Mouse (Mus musculus) forebrain, embryonic 15.5 days (tissue): ENCODE measurements around the gene Znrd1as. TPM values are rescaled to one million over a fixed set of nuclear protein-coding genes. Genes with fewer than 3 reads are reported as not detected.

Source experiments
- ATAC-seq: fragments of 200-750 bp; cut with Nextera tagmentation; replicated peaks from 2 replicates; pipeline ENCODE4 v1.8.0; 2017; ENCODE audit warnings: mild to moderate bottlenecking, moderate TSS enrichment, moderate library complexity
- H3K27ac ChIP-seq: fragments of 300-500 bp; sonication (generic); replicated peaks from 2 replicates; pipeline ENCODE4 v1.5.1; 2015; ENCODE audit warnings: mild to moderate bottlenecking, inconsistent platforms
- H3K27me3 ChIP-seq: fragments of 300-500 bp; sonication (generic); 2 replicates; pipeline ENCODE4 v1.6.1; 2015; ENCODE audit warnings: inconsistent platforms
- H3K36me3 ChIP-seq: fragments of 300-500 bp; sonication (generic); 2 replicates; pipeline ENCODE4 v1.6.1; 2015; ENCODE audit warnings: mild to moderate bottlenecking, inconsistent platforms
- H3K4me1 ChIP-seq: fragments of 300-500 bp; sonication (generic); 2 replicates; pipeline ENCODE4 v1.6.1; 2015; ENCODE audit warnings: inconsistent platforms
- H3K4me2 ChIP-seq: fragments of 300-500 bp; sonication (generic); replicated peaks from 2 replicates; pipeline ENCODE4 v1.6.1; 2015; ENCODE audit warnings: mild to moderate bottlenecking, inconsistent platforms
- H3K4me3 ChIP-seq: fragments of 300-500 bp; sonication (generic); 2 replicates; pipeline ENCODE4 v1.5.1; 2015; ENCODE audit warnings: mild to moderate bottlenecking, inconsistent platforms
- H3K9ac ChIP-seq: fragments of 300-500 bp; sonication (generic); replicated peaks from 2 replicates; pipeline ENCODE4 v1.6.1; 2015; ENCODE audit warnings: mild to moderate bottlenecking, inconsistent platforms
- H3K9me3 ChIP-seq: fragments of 300-500 bp; sonication (generic); 2 replicates; pipeline ENCODE4 v1.6.1; 2016; ENCODE audit warnings: inconsistent platforms
- WGBS: fragments of 180-500 bp; shearing (Covaris S2); methylation state at CpG from one replicate; pipeline ENCODE4 v1.1.7; 2015; ENCODE audit warnings: mixed read lengths; 5-methylcytosine and 5-hydroxymethylcytosine counted together
- polyA plus RNA-seq: library from polyadenylated mRNA; unstranded; fragments of >200 nt; fragmentation: Nextera tagmentation; extraction: Ambion mirVana; gene quantifications from 2 replicates; pipeline ENCODE4 v1.2.1, GENCODE M21; 2015

Znrd1as gene
- polyA plus RNA-seq: 5.1 and 5.9 TPM in 2 replicates

DNA sequence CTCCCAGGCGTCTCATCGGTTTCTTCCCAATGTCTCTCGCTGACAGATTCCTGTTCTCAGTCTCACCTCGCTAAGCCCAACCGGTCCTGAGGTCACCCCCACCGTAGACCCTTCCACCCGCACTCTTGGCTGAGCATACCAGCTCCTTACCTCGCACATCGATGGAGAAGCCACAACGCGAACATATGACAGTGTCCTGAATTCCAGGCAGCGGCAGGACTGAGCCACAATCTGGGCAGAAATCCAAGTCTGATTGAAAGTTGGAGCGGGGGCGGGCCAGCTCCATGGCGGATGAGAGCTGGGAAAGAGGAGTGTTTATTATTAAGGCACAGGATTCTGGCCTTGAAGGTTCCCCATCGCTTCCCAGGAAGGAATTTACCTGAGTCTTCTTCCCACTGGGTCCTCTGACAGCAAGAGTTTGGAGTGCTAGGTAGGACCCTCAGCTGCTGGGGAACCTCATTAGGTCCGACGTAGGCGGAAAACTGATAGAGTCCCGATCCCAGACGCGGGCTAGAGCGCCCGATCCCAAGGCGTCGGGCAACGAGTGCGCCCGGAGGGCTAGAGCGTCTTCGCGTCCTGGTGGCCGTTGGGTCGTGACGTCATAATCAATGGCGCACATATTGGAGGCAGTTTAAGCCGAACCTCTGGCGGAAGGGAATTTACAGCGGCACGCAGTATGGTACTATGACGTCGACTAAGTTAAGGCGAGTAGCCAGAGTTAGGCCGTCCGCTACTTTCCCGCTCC, at the start of gene Znrd1as, which contains the start of gene Znrd1:
Gene Znrd1as (plus strand): TSS at position 594 of the 745 bp plus-strand sequence.
Gene Znrd1 (minus strand): TSS at position 561 of the 745 bp plus-strand sequence.
- H3K4me3 ChIP-seq: peak within 1 kb of the TSS; percentile 53
- WGBS: under 1% methylated on average over 46 of the region's 46 CpGs
- peak within 1 kb of the TSS; percentile 73 for H3K27ac ChIP-seq
- H3K4me2 ChIP-seq: peak within 1 kb of the TSS; percentile 72
- peaks cover 20% of the 10 kb centered on the region for H3K4me1 ChIP-seq
- H3K9ac ChIP-seq: peak within 1 kb of the TSS; percentile 70
- no peaks in the 10 kb centered on the region for H3K9me3 ChIP-seq
- H3K27me3 ChIP-seq: no peaks in the 10 kb centered on the region
- peak; percentile 98 for ATAC-seq
- peaks cover 12% of the 10 kb centered on the region; the same call in 1 of the 2 replicates for H3K36me3 ChIP-seq

GRCm38 (mm10) chr17:36909802-36910201, 48.6 kb upstream of the Znrd1as start:
- no peak overlapping the region for H3K27ac ChIP-seq
- H3K27me3 ChIP-seq: no peaks in the 10 kb centered on the region

DNA sequence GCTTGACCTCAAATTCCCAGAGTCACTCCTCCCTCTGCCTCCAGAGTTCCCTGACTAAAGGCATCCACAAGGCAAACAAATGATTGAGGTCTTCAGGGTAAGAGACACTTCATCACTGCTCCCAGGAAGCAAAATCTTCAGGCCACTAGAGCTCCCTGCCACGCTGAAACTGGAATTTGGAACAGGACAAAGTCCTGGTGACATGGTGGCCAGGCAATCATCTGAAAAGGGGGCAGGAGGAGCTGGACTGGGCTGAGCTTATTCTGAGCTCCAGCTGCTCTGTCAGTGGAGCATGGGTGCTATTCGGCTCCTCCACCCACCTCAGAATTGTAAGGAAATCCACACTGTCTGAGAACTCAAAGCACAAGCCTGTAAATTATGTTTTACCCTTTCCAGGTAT, 46.4 kb upstream of the Znrd1as start:
- Histone ChIP-seq H3K4me1 (no peaks in the 10 kb centered on the region), H3K27ac (no peak overlapping the region), H3K9me3 (no peaks in the 10 kb centered on the region), H3K9ac (no peak overlapping the region), H3K36me3 (no peaks in the 10 kb centered on the region), H3K4me3 (no peak overlapping the region), H3K27me3 (no peaks in the 10 kb centered on the region), H3K4me2 (no peak overlapping the region)
- no peak for ATAC-seq
- 69% methylated on average over 2 of the region's 2 CpGs for WGBS

More at GRCm38 (mm10) chr17:36909802-36910201, 48.6 kb upstream of the Znrd1as start:
- H3K36me3 ChIP-seq: no peaks in the 10 kb centered on the region
- H3K4me1 ChIP-seq: no peaks in the 10 kb centered on the region
- no peaks in the 10 kb centered on the region for H3K9me3 ChIP-seq
- 67% methylated on average over 4 of the region's 4 CpGs for WGBS
- no peak overlapping the region for H3K4me2 ChIP-seq
- H3K4me3 ChIP-seq: no peak overlapping the region
- no peak overlapping the region for H3K9ac ChIP-seq
- no peak for ATAC-seq

DNA sequence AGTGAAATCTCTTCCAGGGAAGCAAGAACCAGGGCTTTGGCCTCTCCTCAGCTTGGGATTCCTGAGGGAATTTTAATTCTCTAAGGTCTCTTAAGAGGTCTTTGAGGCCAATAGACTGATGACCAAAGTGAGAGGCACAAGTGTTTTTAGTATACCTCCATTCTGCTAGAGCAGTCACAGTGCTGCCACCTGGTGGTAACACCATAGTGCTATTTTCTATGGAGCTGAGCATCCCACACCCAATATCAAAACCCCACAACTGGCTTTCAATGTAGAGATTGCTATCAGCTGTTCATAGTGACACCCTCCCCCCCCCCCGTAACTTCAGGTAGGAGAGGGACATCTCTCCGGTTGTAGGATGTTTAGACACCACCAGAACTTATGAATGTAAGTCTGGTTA, 44.3 kb upstream of the Znrd1as start:
- no peak overlapping the region for H3K4me2 ChIP-seq
- H3K27me3 ChIP-seq: no peaks in the 10 kb centered on the region
- no peaks in the 10 kb centered on the region for H3K9me3 ChIP-seq
- ATAC-seq: 0 out of 2 replicates have a peak, but pooled peaks have one; percentile 38
- H3K4me3 ChIP-seq: no peak overlapping the region
- H3K4me1 ChIP-seq: no peaks in the 10 kb centered on the region
- no peak overlapping the region for H3K27ac ChIP-seq
- 10% methylated on average over 2 of the region's 2 CpGs for WGBS
- H3K36me3 ChIP-seq: no peaks in the 10 kb centered on the region
- H3K9ac ChIP-seq: no peak overlapping the region

DNA sequence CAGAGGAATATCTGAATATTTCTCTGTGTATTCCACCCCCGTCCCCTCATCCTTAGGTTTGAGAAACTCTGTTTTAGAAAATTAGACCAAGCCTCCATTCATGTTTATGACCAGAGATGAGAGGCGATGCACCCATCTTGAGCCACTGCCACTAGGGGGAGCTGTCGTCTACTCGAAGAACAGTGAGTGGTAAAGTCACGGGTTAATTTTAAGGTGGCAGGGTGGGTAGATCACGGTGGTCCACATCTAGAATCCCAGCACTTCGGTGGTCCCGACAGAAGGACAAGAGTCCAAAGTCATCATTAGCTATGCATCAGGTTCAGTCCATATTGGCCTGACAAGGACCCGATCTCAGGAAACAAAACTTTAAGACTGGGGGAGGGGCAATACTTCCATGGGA, 43.3 kb upstream of the Znrd1as start:
- H3K4me2 ChIP-seq: no peak overlapping the region
- no peaks in the 10 kb centered on the region for H3K9me3 ChIP-seq
- H3K9ac ChIP-seq: no peak overlapping the region
- H3K27ac ChIP-seq: no peak overlapping the region
- H3K4me3 ChIP-seq: no peak overlapping the region
- WGBS: 15% methylated on average over 9 of the region's 9 CpGs
- H3K27me3 ChIP-seq: no peaks in the 10 kb centered on the region
- no peaks in the 10 kb centered on the region for H3K4me1 ChIP-seq
- no peaks in the 10 kb centered on the region for H3K36me3 ChIP-seq
- no peak for ATAC-seq

DNA sequence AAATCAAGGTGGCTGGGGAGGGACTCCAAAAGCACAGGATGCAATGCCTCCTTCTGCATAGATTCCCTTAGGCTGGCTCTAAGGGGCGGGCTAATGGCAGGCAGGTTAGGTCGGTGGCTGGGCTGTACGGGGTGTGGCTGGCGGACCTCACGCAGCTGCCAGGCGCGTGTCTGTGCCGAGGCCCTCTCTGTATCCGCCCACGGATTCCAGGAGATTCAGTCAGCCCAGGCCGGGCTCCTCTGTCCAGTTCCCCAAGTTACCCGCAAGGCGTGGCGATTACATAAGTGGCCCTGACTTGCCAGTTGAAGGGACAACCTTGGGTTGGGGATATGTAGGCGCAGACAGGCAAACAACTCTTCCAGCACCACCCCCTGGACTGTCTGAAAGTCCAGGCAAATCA, 38.2 kb upstream of the Znrd1as start:
- no peaks in the 10 kb centered on the region for H3K4me1 ChIP-seq
- no peak overlapping the region for H3K4me3 ChIP-seq
- H3K36me3 ChIP-seq: no peaks in the 10 kb centered on the region
- no peak overlapping the region for H3K9ac ChIP-seq
- H3K27me3 ChIP-seq: no peaks in the 10 kb centered on the region
- H3K4me2 ChIP-seq: no peak overlapping the region
- 63% methylated on average over 15 of the region's 15 CpGs for WGBS
- no peaks in the 10 kb centered on the region for H3K9me3 ChIP-seq
- H3K27ac ChIP-seq: no peak overlapping the region
- no peak for ATAC-seq

GRCm38 (mm10) chr17:36922715-36923114, 35.7 kb upstream of the Znrd1as start:
- Histone ChIP-seq H3K9ac (no peak overlapping the region), H3K4me1 (no peaks in the 10 kb centered on the region), H3K27ac (no peak overlapping the region), H3K27me3 (no peaks in the 10 kb centered on the region), H3K9me3 (no peaks in the 10 kb centered on the region), H3K4me2 (no peak overlapping the region), H3K4me3 (no peak overlapping the region), H3K36me3 (no peaks in the 10 kb centered on the region)
- no peak for ATAC-seq
- WGBS: 86% methylated on average over 4 of the region's 4 CpGs

DNA sequence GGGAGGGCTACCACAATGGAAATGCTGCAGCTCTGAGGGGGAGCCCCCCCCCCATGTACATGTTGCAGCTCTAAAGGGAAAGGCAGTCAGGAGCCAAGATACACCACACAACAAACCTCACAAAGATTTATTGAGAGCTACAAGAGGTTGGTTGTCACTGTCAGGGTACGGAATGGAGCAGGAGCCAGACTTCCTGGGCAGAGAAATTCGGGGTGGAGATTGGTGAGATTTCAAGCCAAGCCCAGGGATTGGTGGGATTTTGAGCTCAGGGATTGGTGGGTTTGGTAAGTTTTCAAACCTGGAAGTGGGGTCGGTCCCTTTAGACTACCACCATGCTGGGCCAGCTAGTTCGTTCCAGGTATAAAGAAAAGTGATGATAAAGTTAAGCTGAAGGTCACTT, 34.9 kb upstream of the Znrd1as start:
- H3K4me2 ChIP-seq: no peak overlapping the region
- 69% methylated on average over 4 of the region's 4 CpGs for WGBS
- H3K27me3 ChIP-seq: no peaks in the 10 kb centered on the region
- H3K9me3 ChIP-seq: no peaks in the 10 kb centered on the region
- no peak overlapping the region for H3K27ac ChIP-seq
- no peak overlapping the region for H3K9ac ChIP-seq
- ATAC-seq: no peak
- H3K36me3 ChIP-seq: no peaks in the 10 kb centered on the region
- H3K4me3 ChIP-seq: no peak overlapping the region
- no peaks in the 10 kb centered on the region for H3K4me1 ChIP-seq

DNA sequence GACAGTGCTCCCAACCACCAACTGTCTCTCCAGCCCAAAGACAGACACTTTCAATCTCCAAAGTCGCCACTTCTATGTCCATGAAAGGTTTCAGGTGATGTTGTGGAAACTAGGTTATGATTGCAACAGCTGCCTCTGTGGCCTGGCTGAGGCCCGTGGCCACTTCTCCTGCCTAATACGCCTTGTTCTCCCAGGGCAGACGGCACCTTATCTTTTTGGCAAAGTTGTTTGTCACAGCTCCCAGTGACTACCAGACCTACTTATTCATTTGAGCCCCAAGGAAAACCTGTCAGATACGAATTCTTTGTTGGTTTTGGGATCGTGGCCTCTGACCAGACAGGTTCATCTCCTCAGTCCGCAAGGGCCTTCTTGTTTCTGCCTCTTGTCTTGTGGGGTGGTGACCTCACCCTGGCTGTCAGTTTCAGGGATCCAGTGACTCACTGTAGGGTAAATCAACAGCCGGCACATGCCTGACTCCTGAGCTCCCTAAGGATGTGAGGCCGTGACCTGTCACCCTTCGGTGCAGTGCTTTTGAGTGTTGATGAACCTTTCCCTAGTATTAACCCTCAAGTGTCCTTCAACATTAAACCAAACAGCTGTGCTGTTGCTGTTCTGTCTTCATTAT, 30.8 kb upstream of the Znrd1as start:
- no peak for ATAC-seq
- Histone ChIP-seq H3K4me3 (no peak overlapping the region), H3K27me3 (no peaks in the 10 kb centered on the region), H3K9ac (no peak overlapping the region), H3K9me3 (no peaks in the 10 kb centered on the region), H3K4me2 (no peak overlapping the region), H3K27ac (no peak overlapping the region), H3K4me1 (no peaks in the 10 kb centered on the region), H3K36me3 (no peaks in the 10 kb centered on the region)
- WGBS: 74% methylated on average over 10 of the region's 10 CpGs

- 75% methylated on average over 12 of the region's 12 CpGs for WGBS
- ATAC-seq: no peak
- H3K27me3 ChIP-seq: no peaks in the 10 kb centered on the region
Observed at GRCm38 (mm10) chr17:36929236-36929932, 29.0 kb upstream of the Znrd1as start.

DNA sequence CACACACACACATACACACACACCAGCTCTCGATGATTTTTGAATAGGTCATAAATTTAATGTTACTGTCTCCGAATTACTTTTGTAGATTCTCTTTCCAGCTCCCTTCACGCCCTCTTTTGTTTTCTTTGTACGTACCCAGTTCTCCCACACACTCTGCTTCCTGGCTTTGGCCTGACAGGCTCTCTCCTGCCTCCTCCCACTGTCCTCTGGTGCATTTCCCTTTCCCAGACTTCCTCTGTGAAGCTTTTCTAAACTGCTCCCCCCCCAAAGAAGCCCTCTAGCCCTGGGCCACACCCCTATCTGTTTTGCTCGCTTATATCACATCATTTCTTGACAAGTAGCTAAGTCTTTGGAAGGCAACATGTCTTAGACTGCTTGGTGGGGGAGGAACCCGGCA, 28.2 kb upstream of the Znrd1as start:
- no peak overlapping the region for H3K9ac ChIP-seq
- H3K36me3 ChIP-seq: no peaks in the 10 kb centered on the region
- no peak overlapping the region for H3K4me2 ChIP-seq
- H3K9me3 ChIP-seq: no peaks in the 10 kb centered on the region
- 84% methylated on average over 6 of the region's 6 CpGs for WGBS
- no peak overlapping the region for H3K4me3 ChIP-seq
- H3K27me3 ChIP-seq: no peaks in the 10 kb centered on the region
- ATAC-seq: no peak
- H3K27ac ChIP-seq: no peak overlapping the region
- no peaks in the 10 kb centered on the region for H3K4me1 ChIP-seq

More at GRCm38 (mm10) chr17:36929236-36929932, 29.0 kb upstream of the Znrd1as start:
- H3K4me1 ChIP-seq: no peaks in the 10 kb centered on the region
- H3K9me3 ChIP-seq: no peaks in the 10 kb centered on the region
- H3K4me2 ChIP-seq: no peak overlapping the region
- no peak overlapping the region for H3K27ac ChIP-seq
- H3K9ac ChIP-seq: no peak overlapping the region
- no peaks in the 10 kb centered on the region for H3K36me3 ChIP-seq
- H3K4me3 ChIP-seq: no peak overlapping the region

GRCm38 (mm10) chr17:36931130-36931529, 27.3 kb upstream of the Znrd1as start:
- WGBS: 80% methylated on average over 4 of the region's 4 CpGs
- H3K9me3 ChIP-seq: no peaks in the 10 kb centered on the region
- H3K4me2 ChIP-seq: no peak overlapping the region
- H3K27me3 ChIP-seq: no peaks in the 10 kb centered on the region
- H3K36me3 ChIP-seq: no peaks in the 10 kb centered on the region
- ATAC-seq: no peak
- H3K4me3 ChIP-seq: no peak overlapping the region
- no peak overlapping the region for H3K27ac ChIP-seq
- H3K4me1 ChIP-seq: no peaks in the 10 kb centered on the region
- no peak overlapping the region for H3K9ac ChIP-seq
